Mouse (Mus musculus): ENCODE measurements around the gene Trpt1. TPM values are rescaled to one million over a fixed set of nuclear protein-coding genes. Genes with fewer than 3 reads are reported as not detected.

Trpt1 gene
- polyA plus RNA-seq, 1 experiment: 24.2 TPM

- no peak overlapping the region for H3K4me3 ChIP-seq (ENCODE audit: insufficient read depth, low read length)
- peaks cover 3% of the 10 kb centered on the region for H3K4me1 ChIP-seq (ENCODE audit: control insufficient read depth, insufficient read depth, low read length)
- no peak for TF ChIP-seq CTCF (IDR thresholded peaks at IDR 0.05; ENCODE audit: extremely low read depth, insufficient read depth, low read length)
- TF ChIP-seq POLR2A (IDR thresholded peaks at IDR 0.05; ENCODE audit: extremely low read depth, insufficient read depth, low read length): no peak
- no peak overlapping the region for H3K27ac ChIP-seq (ENCODE audit: insufficient read depth, low read length)
Measured at GRCm38 (mm10) chr19:7029531-7029930, 33.6 kb downstream of the Trpt1 start.

GRCm38 (mm10) chr19:7034006-7034405 lies 38.1 kb downstream of the Trpt1 start:
- TF ChIP-seq POLR2A (IDR thresholded peaks at IDR 0.05; ENCODE audit: extremely low read depth, insufficient read depth, low read length): no peak
- Histone ChIP-seq H3K4me3 (ENCODE audit: insufficient read depth, low read length) (no peak overlapping the region), H3K4me1 (ENCODE audit: control insufficient read depth, insufficient read depth, low read length) (peaks cover 6% of the 10 kb centered on the region), H3K27ac (ENCODE audit: insufficient read depth, low read length) (no peak overlapping the region)

- Histone ChIP-seq H3K4me3 (ENCODE audit: insufficient read depth, low read length) (peak overlapping the region; percentile 57), H3K27ac (ENCODE audit: insufficient read depth, low read length) (no peak overlapping the region), H3K4me1 (ENCODE audit: control insufficient read depth, insufficient read depth, low read length) (peaks cover 3% of the 10 kb centered on the region)
- TF ChIP-seq POLR2A (IDR thresholded peaks at IDR 0.05; ENCODE audit: extremely low read depth, insufficient read depth, low read length) (no peak), CTCF (IDR thresholded peaks at IDR 0.05; ENCODE audit: extremely low read depth, insufficient read depth, low read length) (no peak)
Measured at GRCm38 (mm10) chr19:7039088-7039720, 43.3 kb downstream of the Trpt1 start.

GRCm38 (mm10) chr19:7039841-7040636 lies 44.1 kb downstream of the Trpt1 start, which contains the start of gene Stip1:
Gene Stip1 (minus strand): TSS chr19:7039967.
- Histone ChIP-seq H3K27ac (ENCODE audit: insufficient read depth, low read length) (peak within 1 kb of the TSS; percentile 72), H3K4me3 (ENCODE audit: insufficient read depth, low read length) (peak within 1 kb of the TSS; percentile 57), H3K4me1 (ENCODE audit: control insufficient read depth, insufficient read depth, low read length) (peaks cover 3% of the 10 kb centered on the region)
- TF ChIP-seq CTCF (IDR thresholded peaks at IDR 0.05; ENCODE audit: extremely low read depth, insufficient read depth, low read length) (no peak), POLR2A (IDR thresholded peaks at IDR 0.05; ENCODE audit: extremely low read depth, insufficient read depth, low read length) (peak; percentile 98)

- peak overlapping the region; percentile 41 for H3K4me3 ChIP-seq (ENCODE audit: insufficient read depth, low read length)
- H3K4me1 ChIP-seq (ENCODE audit: control insufficient read depth, insufficient read depth, low read length): peaks cover 3% of the 10 kb centered on the region
- peak overlapping the region; percentile 72 for H3K27ac ChIP-seq (ENCODE audit: insufficient read depth, low read length)
- TF ChIP-seq POLR2A (IDR thresholded peaks at IDR 0.05; ENCODE audit: extremely low read depth, insufficient read depth, low read length): no peak
- no peak for TF ChIP-seq CTCF (IDR thresholded peaks at IDR 0.05; ENCODE audit: extremely low read depth, insufficient read depth, low read length)
Measured at GRCm38 (mm10) chr19:7040637-7041130, 44.8 kb downstream of the Trpt1 start.

GRCm38 (mm10) chr19:7041171-7041570 lies 45.2 kb downstream of the Trpt1 start:
- TF ChIP-seq CTCF (IDR thresholded peaks at IDR 0.05; ENCODE audit: extremely low read depth, insufficient read depth, low read length) (no peak), POLR2A (IDR thresholded peaks at IDR 0.05; ENCODE audit: extremely low read depth, insufficient read depth, low read length) (no peak)
- Histone ChIP-seq H3K4me3 (ENCODE audit: insufficient read depth, low read length) (no peak overlapping the region; the same call in 1 of the 2 replicates), H3K4me1 (ENCODE audit: control insufficient read depth, insufficient read depth, low read length) (peaks cover 3% of the 10 kb centered on the region), H3K27ac (ENCODE audit: insufficient read depth, low read length) (no peak overlapping the region)

GRCm38 (mm10) chr19:7044279-7044678 lies 48.3 kb downstream of the Trpt1 start:
- Histone ChIP-seq H3K4me1 (ENCODE audit: control insufficient read depth, insufficient read depth, low read length) (no peaks in the 10 kb centered on the region), H3K27ac (ENCODE audit: insufficient read depth, low read length) (no peak overlapping the region), H3K4me3 (ENCODE audit: insufficient read depth, low read length) (no peak overlapping the region)
- TF ChIP-seq CTCF (IDR thresholded peaks at IDR 0.05; ENCODE audit: extremely low read depth, insufficient read depth, low read length): no peak
- no peak for TF ChIP-seq POLR2A (IDR thresholded peaks at IDR 0.05; ENCODE audit: extremely low read depth, insufficient read depth, low read length)

- Histone ChIP-seq H3K4me1 (ENCODE audit: control insufficient read depth, insufficient read depth, low read length) (no peaks in the 10 kb centered on the region), H3K27ac (ENCODE audit: insufficient read depth, low read length) (no peak overlapping the region), H3K4me3 (ENCODE audit: insufficient read depth, low read length) (no peak overlapping the region)
- TF ChIP-seq POLR2A (IDR thresholded peaks at IDR 0.05; ENCODE audit: extremely low read depth, insufficient read depth, low read length): no peak
- no peak for TF ChIP-seq CTCF (IDR thresholded peaks at IDR 0.05; ENCODE audit: extremely low read depth, insufficient read depth, low read length)
Measured at GRCm38 (mm10) chr19:7044706-7045105, 48.8 kb downstream of the Trpt1 start.

Other genes starting within 250 kb of the Trpt1 start
- 39.3 and 39.9 TPM in 2 replicates for gene Rps6ka4, start 155.5 kb upstream of the Trpt1 start, polyA plus RNA-seq (2012; rRNA removed)
- 1.9 and 4.0 TPM in 2 replicates for gene Ccdc88b, start 137.9 kb upstream of the Trpt1 start, polyA plus RNA-seq (2012; rRNA removed)
- gene Trmt112, start 86.4 kb upstream of the Trpt1 start, polyA plus RNA-seq (2012; rRNA removed): 95.8 and 96.5 TPM in 2 replicates
- 366 and 368 TPM in 2 replicates for gene Prdx5, start 86.0 kb upstream of the Trpt1 start, polyA plus RNA-seq (2012; rRNA removed)
- 59.2 and 62.9 TPM in 2 replicates for gene Esrra, start 74.3 kb upstream of the Trpt1 start, polyA plus RNA-seq (2012; rRNA removed)
- gene Catsperz, start 70.8 kb upstream of the Trpt1 start, polyA plus RNA-seq (2012; rRNA removed): 31.9 and 33.9 TPM in 2 replicates
- 57.1 and 59.0 TPM in 2 replicates for gene Kcnk4, start 61.6 kb upstream of the Trpt1 start, polyA plus RNA-seq (2012; rRNA removed)
- gene Bad, start 54.3 kb upstream of the Trpt1 start, polyA plus RNA-seq (2012; rRNA removed): 60.4 and 66.3 TPM in 2 replicates
- gene Gpr137, start 53.7 kb upstream of the Trpt1 start, polyA plus RNA-seq (2012; rRNA removed): 117 and 121 TPM in 2 replicates
- gene Ppp1r14b, start 21.2 kb upstream of the Trpt1 start, polyA plus RNA-seq (2012; rRNA removed): 48.3 and 49.4 TPM in 2 replicates
- gene Plcb3, start 19.7 kb upstream of the Trpt1 start, polyA plus RNA-seq (2012; rRNA removed): 17.4 and 18.4 TPM in 2 replicates
- 215 and 217 TPM in 2 replicates for gene Fkbp2, start 15.6 kb upstream of the Trpt1 start, polyA plus RNA-seq (2012; rRNA removed)
- gene Vegfb, start 8.5 kb upstream of the Trpt1 start, polyA plus RNA-seq (2012; rRNA removed): 99.6 and 107 TPM in 2 replicates
- 39.1 and 40.3 TPM in 2 replicates for gene Dnajc4, start 3.6 kb upstream of the Trpt1 start, polyA plus RNA-seq (2012; rRNA removed)
- gene Nudt22, start within 50 bp of the Trpt1 start, polyA plus RNA-seq (2012; rRNA removed): 13.4 and 13.9 TPM in 2 replicates
- 5.6 and 6.0 TPM in 2 replicates for gene Fermt3, start 23.3 kb downstream of the Trpt1 start, polyA plus RNA-seq (2012; rRNA removed)
- gene Stip1, start 43.8 kb downstream of the Trpt1 start, polyA plus RNA-seq (2012; rRNA removed): 133 and 140 TPM in 2 replicates
- gene Macrod1, start 60.7 kb downstream of the Trpt1 start, polyA plus RNA-seq (2012; rRNA removed): 19.1 and 22.2 TPM in 2 replicates
- gene Flrt1, start 109.6 kb downstream of the Trpt1 start, polyA plus RNA-seq (2012; rRNA removed): 8.2 and 9.2 TPM in 2 replicates
- gene Otub1, start 210.2 kb downstream of the Trpt1 start, polyA plus RNA-seq (2012; rRNA removed): 265 TPM in 2 replicates
- 1,448 and 1,495 TPM in 2 replicates for gene Cox8a, start 221.5 kb downstream of the Trpt1 start, polyA plus RNA-seq (2012; rRNA removed)
- gene Naa40, start 245.1 kb downstream of the Trpt1 start, polyA plus RNA-seq (2012; rRNA removed): 62.4 and 64.7 TPM in 2 replicates